Mouse (Mus musculus) lung, postnatal 0 days (tissue): ENCODE measurements at regions not wholly inside any gene's neighbourhood (a gene's known extent, or its start where the extent isn't known, plus 50 kb on each side); places are given as distances from the start of the nearest gene placed in this dataset.

Source experiments
- ATAC-seq: fragments of 200-750 bp; cut with Nextera tagmentation; 2 replicates; pipeline ENCODE4 v1.8.0; 2017; ENCODE audit warnings: moderate library complexity
- DNase-seq: peaks from one replicate; pipeline ENCODE4 v3.0.0-alpha.2; 2016; ENCODE audit warnings: low spot score
- H3K27ac ChIP-seq: fragments of 300-500 bp; sonication (generic); 2 replicates; pipeline ENCODE4 v1.5.1; 2014; ENCODE audit warnings: antibody characterized with exemption, mild to moderate bottlenecking, low read length, mixed read lengths
- H3K27me3 ChIP-seq: fragments of 300-500 bp; sonication (generic); replicated peaks from 2 replicates; pipeline ENCODE4 v1.6.1; 2014; ENCODE audit warnings: low read length, mixed read lengths; ENCODE audit not compliant: insufficient read depth
- H3K36me3 ChIP-seq: fragments of 300-500 bp; sonication (generic); 2 replicates; pipeline ENCODE4 v1.6.1; 2014; ENCODE audit warnings: low read length, mixed read lengths; ENCODE audit not compliant: insufficient read depth
- H3K4me1 ChIP-seq: fragments of 300-500 bp; sonication (generic); 2 replicates; pipeline ENCODE4 v1.6.1; 2014; ENCODE audit warnings: antibody characterized with exemption, low read depth, low read length, mixed read lengths; ENCODE audit not compliant: insufficient read depth
- H3K4me2 ChIP-seq: fragments of 300-500 bp; sonication (generic); replicated peaks from 2 replicates; pipeline ENCODE4 v1.6.1; 2014; ENCODE audit warnings: low read depth, mild to moderate bottlenecking, low read length, moderate library complexity, mixed read lengths
- H3K4me3 ChIP-seq: fragments of 300-500 bp; sonication (generic); 2 replicates; pipeline ENCODE4 v1.5.1; 2014; ENCODE audit warnings: low read depth, low read length
- H3K9ac ChIP-seq: fragments of 300-500 bp; sonication (generic); replicated peaks from 2 replicates; pipeline ENCODE4 v1.6.1; 2014; ENCODE audit warnings: low read depth, mild to moderate bottlenecking
- H3K9me3 ChIP-seq: fragments of 300-500 bp; sonication (generic); 2 replicates; pipeline ENCODE4 v1.6.1; 2016; ENCODE audit warnings: low read length, mixed read lengths
- CTCF ChIP-seq: IDR thresholded peaks from 2 replicates; pipeline ENCODE4 v1.5.1; 2016; ENCODE audit warnings: antibody characterized with exemption, mild to moderate bottlenecking
- EP300 ChIP-seq: IDR thresholded peaks from 2 replicates; pipeline ENCODE4 v1.6.1; 2016; ENCODE audit warnings: antibody characterized with exemption, mild to moderate bottlenecking, control low read depth
- WGBS: fragments of 180-500 bp; shearing (Covaris S2); extraction: QIAGEN DNeasy Blood & Tissue Kit; methylation state at CpG from one replicate; pipeline ENCODE4 v1.1.7; 2014; 5-methylcytosine and 5-hydroxymethylcytosine counted together

- Histone ChIP-seq H3K4me1 (no peaks in the 10 kb centered on the region; the same call in 1 of the 2 replicates), H3K9me3 (no peaks in the 10 kb centered on the region), H3K27ac (no peak overlapping the region), H3K27me3 (no peaks in the 10 kb centered on the region), H3K4me2 (no peak overlapping the region), H3K9ac (no peak overlapping the region), H3K4me3 (no peak overlapping the region), H3K36me3 (no peaks in the 10 kb centered on the region)
- no peak for TF ChIP-seq EP300
- no peak for TF ChIP-seq CTCF
- WGBS: 59% methylated on average over 4 of the region's 4 CpGs
- no peak for ATAC-seq
- DNase-seq: no peak
Measured at GRCm38 (mm10) chr2:103143985-103144384, 70.5 kb downstream of the Apip start.

- ATAC-seq (peak; percentile 90), DNase-seq (peak; percentile 76)
- Histone ChIP-seq H3K27ac (no peak overlapping the region), H3K36me3 (no peaks in the 10 kb centered on the region), H3K9me3 (no peaks in the 10 kb centered on the region), H3K9ac (no peak overlapping the region), H3K4me1 (no peaks in the 10 kb centered on the region; the same call in 1 of the 2 replicates), H3K4me3 (no peak overlapping the region), H3K27me3 (no peaks in the 10 kb centered on the region), H3K4me2 (no peak overlapping the region)
- WGBS: 70% methylated on average over 7 of the region's 7 CpGs
- TF ChIP-seq CTCF (no peak), EP300 (peak; percentile 60)
Measured at GRCm38 (mm10) chr2:103144420-103144819, 70.9 kb downstream of the Apip start.

GRCm38 (mm10) chr2:103145058-103145457 is 71.6 kb downstream of the Apip start:
- no peak overlapping the region for H3K4me2 ChIP-seq
- TF ChIP-seq EP300 (no peak), CTCF (no peak)
- H3K4me1 ChIP-seq: no peaks in the 10 kb centered on the region; the same call in 1 of the 2 replicates
- 40% methylated on average over 3 of the region's 3 CpGs for WGBS
- H3K27me3 ChIP-seq: no peaks in the 10 kb centered on the region
- no peaks in the 10 kb centered on the region for H3K36me3 ChIP-seq
- H3K9ac ChIP-seq: no peak overlapping the region
- no peaks in the 10 kb centered on the region for H3K9me3 ChIP-seq
- H3K4me3 ChIP-seq: no peak overlapping the region
- ATAC-seq: 0 out of 2 replicates have a peak, but pooled peaks have one; percentile 30
- no peak overlapping the region; the same call in 1 of the 2 replicates for H3K27ac ChIP-seq
- no peak for DNase-seq

GRCm38 (mm10) chr2:103146132-103146531 is 72.7 kb downstream of the Apip start:
- Histone ChIP-seq H3K36me3 (no peaks in the 10 kb centered on the region), H3K4me1 (no peaks in the 10 kb centered on the region; the same call in 1 of the 2 replicates), H3K9ac (no peak overlapping the region), H3K27ac (no peak overlapping the region), H3K4me3 (no peak overlapping the region), H3K4me2 (no peak overlapping the region), H3K9me3 (no peaks in the 10 kb centered on the region), H3K27me3 (no peaks in the 10 kb centered on the region)
- ATAC-seq (no peak), DNase-seq (no peak)
- TF ChIP-seq CTCF (no peak), EP300 (no peak)
- WGBS: 71% methylated on average over 7 of the region's 7 CpGs

- no peak overlapping the region for H3K4me2 ChIP-seq
- no peaks in the 10 kb centered on the region for H3K36me3 ChIP-seq
- WGBS: 94% methylated on average over 1 of the region's 1 CpGs
- no peaks in the 10 kb centered on the region for H3K27me3 ChIP-seq
- DNase-seq (no peak), ATAC-seq (no peak)
- no peak overlapping the region for H3K4me3 ChIP-seq
- H3K9me3 ChIP-seq: no peaks in the 10 kb centered on the region
- H3K9ac ChIP-seq: no peak overlapping the region
- TF ChIP-seq CTCF (no peak), EP300 (no peak)
- H3K27ac ChIP-seq: no peak overlapping the region
- H3K4me1 ChIP-seq: no peaks in the 10 kb centered on the region
Measured at GRCm38 (mm10) chr2:103153261-103153660, 79.8 kb downstream of the Apip start.

- Histone ChIP-seq H3K4me3 (no peak overlapping the region), H3K27ac (no peak overlapping the region), H3K36me3 (no peaks in the 10 kb centered on the region), H3K4me2 (no peak overlapping the region), H3K27me3 (no peaks in the 10 kb centered on the region), H3K9me3 (no peaks in the 10 kb centered on the region), H3K9ac (no peak overlapping the region), H3K4me1 (no peaks in the 10 kb centered on the region)
- DNase-seq (no peak), ATAC-seq (no peak)
- WGBS: 47% methylated on average over 2 of the region's 2 CpGs
- TF ChIP-seq EP300 (no peak), CTCF (no peak)
Measured at GRCm38 (mm10) chr2:103167741-103168140, 94.3 kb downstream of the Apip start.

- TF ChIP-seq EP300 (no peak), CTCF (no peak)
- Histone ChIP-seq H3K4me2 (no peak overlapping the region), H3K27me3 (no peaks in the 10 kb centered on the region), H3K4me3 (no peak overlapping the region), H3K27ac (no peak overlapping the region), H3K36me3 (no peaks in the 10 kb centered on the region), H3K9ac (no peak overlapping the region), H3K9me3 (no peaks in the 10 kb centered on the region), H3K4me1 (no peaks in the 10 kb centered on the region)
- DNase-seq (no peak), ATAC-seq (no peak)
Measured at GRCm38 (mm10) chr2:103168266-103168665, 94.8 kb downstream of the Apip start.
